Mouse (Mus musculus) megakaryocyte-erythroid progenitor cell, adult 5-6 weeks (primary cell): Measurements from ENCODE around the gene Vrk2. TPM values are rescaled to one million over a fixed set of nuclear protein-coding genes. Genes with fewer than 3 reads are reported as not detected.

ENCODE experiments used
- ATAC-seq: replicated peaks from 2 replicates; pipeline ENCODE4 v1.8.0; 2016; ENCODE audit warnings: mild to moderate bottlenecking, inconsistent platforms; ENCODE audit not compliant: severe bottlenecking, poor library complexity, low FRiP score, low TSS enrichment
- total RNA-seq, 2 experiments: library from RNA; stranded (forward) in 1 of 2; stranded (reverse) in 1 of 2; fragments of 200-1000, 215-1000 nt in 1 of 2; fragments of >200 nt in 1 of 2; fragmentation: Nextera tagmentation in 1 of 2; gene quantifications; 2 replicates each; pipeline ENCODE4 v1.2.3; 2014 to 2017

Vrk2 gene
- total RNA-seq, 2 experiments from 2014 or later = 24.7 to 27.8 TPM

- ATAC-seq = peak; percentile 51
These were observed 8.1 kb downstream of the Vrk2 start for GRCm38 (mm10) chr11:26585409-26586366.

DNA sequence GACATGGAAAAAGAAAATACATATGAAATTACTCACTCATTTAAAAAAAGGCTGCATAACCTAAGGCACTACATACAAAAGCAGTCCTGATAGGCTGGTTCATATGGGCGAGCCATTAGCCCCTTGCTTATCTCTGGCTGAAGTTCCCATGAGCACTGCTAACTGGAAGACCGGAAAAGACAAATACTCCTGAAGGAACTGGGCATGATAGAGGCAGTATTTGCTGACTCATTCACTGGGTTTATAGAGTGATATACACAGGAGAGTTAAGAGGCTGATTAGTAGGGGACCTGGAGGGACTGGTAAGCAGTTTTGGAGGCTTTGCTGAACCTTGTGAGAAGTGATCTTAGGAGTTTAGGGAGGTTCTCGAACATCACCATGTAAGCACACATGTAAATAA lies 42.2 kb downstream of the Vrk2 start:
- peak; percentile 44 for ATAC-seq

- no peak for ATAC-seq
These were observed 56.0 kb downstream of the Vrk2 start for GRCm38 (mm10) chr11:26537816-26538215.

DNA sequence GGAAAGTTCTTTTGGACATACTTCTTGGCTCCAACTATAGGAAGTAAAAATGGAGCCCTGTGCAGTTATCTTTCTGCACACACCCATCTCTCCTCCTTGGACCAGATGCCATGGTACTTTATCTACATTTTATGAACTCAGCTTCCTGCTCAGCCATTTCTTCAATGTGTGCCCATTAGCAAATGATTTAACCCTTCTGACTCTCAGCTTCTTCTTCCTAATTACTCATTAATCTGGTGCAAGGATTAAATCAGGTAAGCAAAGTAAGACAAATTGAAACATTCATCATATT lies 60.0 kb downstream of the Vrk2 start:
- ATAC-seq = peak; percentile 95

GRCm38 (mm10) chr11:26532994-26533827 lies 60.6 kb downstream of the Vrk2 start:
- peak; percentile 32 for ATAC-seq

GRCm38 (mm10) chr11:26526861-26527260 lies 66.9 kb downstream of the Vrk2 start:
- peak; percentile 47; the same call in 1 of the 2 replicates for ATAC-seq

GRCm38 (mm10) chr11:26518991-26519390 lies 74.8 kb downstream of the Vrk2 start:
- ATAC-seq = no peak

GRCm38 (mm10) chr11:26516086-26516485 lies 77.7 kb downstream of the Vrk2 start:
- no peak for ATAC-seq

- ATAC-seq = no peak
These were observed 80.1 kb downstream of the Vrk2 start for GRCm38 (mm10) chr11:26513683-26514082.

- ATAC-seq = no peak
These were observed 97.8 kb downstream of the Vrk2 start for GRCm38 (mm10) chr11:26495951-26496350.

DNA sequence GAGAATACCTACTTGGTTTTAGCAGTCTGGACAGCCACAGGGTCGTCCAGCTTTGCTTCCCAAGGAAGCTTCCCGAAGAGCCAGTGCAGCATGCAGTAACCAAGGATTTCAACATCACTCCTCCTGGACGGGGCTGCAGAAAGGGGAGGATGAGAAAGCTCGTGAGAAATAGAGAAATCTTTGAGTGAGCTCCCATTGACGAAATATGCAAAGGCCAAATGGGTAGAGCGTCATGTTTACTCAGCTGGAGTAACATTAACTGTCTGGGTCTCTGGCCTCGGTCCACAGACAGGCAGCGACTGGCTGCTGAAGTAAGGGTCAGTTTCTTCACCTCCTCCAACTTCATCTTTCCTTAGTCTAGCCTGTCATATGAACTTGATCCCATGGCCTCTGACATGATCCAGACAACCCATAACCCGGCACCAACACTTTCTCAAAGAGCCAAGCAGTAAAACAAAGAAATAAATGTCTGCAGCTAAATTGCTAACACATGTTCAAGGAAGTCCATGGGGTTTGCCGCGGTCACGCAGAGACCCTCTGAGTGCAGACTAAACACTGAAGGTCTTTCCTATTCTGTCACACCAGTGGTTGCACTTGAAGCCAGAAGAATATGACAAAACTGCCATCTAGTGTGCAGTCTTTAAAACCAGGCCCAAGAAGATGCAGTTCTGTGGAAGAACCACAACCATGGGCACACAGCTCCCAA lies 103.9 kb downstream of the Vrk2 start:
- peak; percentile 52; the same call in 1 of the 2 replicates for ATAC-seq

DNA sequence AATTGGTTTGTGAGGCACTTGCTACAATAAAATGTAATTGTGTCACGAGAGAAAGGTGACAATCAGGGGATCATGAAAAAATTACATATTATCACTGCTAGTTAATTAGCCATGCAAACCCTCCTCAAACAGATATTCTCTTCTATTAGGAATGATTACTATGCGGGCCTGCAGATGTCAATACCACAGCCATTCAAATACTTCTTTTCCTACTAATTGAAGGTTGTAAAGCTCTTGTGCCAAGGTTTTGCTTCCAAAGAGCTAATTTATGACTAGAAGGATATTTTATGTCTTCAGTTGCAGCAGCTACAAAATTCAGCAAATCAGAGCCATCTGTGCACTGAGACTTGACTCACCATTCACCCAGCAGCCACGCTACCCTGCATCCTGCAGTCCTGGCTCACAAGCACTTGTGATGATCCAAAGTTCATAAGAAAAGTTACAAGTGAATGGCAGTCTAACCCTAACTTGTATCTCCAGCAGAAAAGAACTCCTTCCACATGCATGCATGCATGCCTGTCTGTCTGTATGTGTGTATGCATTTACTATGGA lies 112.0 kb downstream of the Vrk2 start:
- no peak for ATAC-seq

- ATAC-seq = no peak
These were observed 116.6 kb downstream of the Vrk2 start for GRCm38 (mm10) chr11:26477037-26477739.

GRCm38 (mm10) chr11:26454081-26454480 lies 139.7 kb downstream of the Vrk2 start:
- ATAC-seq = peak; percentile 72

DNA sequence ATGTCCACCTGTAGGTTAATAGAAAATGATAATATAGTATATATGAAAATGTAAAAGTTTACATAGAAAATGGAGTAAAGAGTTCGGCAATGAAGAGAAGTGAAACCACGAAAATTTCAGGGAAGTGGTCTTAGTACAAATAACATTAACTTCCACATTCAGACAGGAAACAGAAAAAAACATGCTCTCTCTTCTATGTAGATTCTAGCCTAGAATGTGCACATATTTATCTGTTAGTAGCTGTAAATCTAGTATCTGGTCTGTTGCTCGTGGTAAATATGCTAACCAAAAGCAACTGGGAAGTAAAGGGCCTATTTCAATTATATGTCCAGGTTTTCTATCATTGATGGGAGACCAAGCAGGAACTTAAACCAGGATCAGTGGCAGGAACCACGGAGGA lies 141.1 kb downstream of the Vrk2 start:
- no peak for ATAC-seq

- ATAC-seq = peak; percentile 72
These were observed 142.6 kb downstream of the Vrk2 start for GRCm38 (mm10) chr11:26451228-26451627.

DNA sequence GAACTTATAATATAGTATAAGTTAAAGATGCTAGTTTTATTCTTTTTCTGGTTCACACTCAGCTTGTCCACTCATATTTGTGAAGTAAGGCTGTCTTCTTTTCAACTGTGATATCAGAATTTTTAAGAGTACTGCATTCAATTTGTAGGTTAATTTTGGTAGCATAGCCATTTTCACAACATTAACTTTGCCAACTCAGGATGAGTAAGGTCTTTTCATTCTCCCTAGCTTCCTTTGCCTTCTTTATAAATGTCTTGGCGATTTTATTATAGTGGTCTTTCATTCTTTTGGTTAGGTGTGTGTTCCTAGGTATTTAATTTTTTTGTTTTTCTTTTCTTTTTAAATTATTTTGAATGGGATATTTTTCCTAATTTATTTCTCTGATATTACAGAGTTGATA lies 143.2 kb downstream of the Vrk2 start:
- ATAC-seq = no peak

DNA sequence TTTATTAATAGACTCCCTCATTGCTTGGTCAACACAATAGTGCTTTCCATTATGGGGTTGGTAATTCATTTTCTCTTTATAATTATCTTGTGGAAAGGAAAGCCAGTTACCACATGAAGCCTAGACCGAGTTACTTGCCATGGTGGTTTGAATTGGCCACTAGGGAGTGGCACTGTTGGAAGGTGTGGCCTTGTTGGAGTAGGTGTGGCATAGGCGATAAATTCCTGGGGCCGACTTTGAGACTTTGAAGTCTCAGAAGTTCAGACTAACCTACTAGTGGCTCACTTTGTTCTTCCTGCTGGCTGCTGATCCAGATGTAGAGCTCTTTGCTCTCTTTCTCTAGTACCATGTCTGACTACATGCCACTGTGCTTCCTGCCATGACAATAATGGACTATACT lies 144.0 kb downstream of the Vrk2 start:
- ATAC-seq = no peak

DNA sequence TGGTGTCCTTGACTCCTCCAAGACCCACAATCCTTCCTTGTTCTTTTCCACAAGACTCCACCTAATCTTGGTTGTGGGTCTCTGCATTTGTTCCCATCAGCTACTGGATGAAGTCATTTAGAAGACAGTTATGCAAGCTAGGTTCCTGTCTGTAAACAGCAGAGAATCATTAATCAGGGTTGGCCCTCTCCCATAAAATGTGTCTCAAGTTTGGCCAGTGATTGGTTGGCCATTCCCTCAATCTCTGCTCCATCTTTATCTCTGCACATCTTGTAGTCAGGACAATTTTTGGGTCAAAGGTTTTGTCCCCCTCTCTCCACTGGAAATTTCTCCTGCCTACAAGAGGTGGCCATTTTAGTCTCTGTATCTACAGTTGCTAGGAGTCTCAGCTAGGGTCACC lies 149.4 kb downstream of the Vrk2 start:
- no peak for ATAC-seq
